Mouse (Mus musculus) intestine, postnatal 0 days (tissue): Measurements from ENCODE around the gene Klc4. TPM values are rescaled to one million over a fixed set of nuclear protein-coding genes. Genes with fewer than 3 reads are reported as not detected.
A peak's percentile ranks its signal among the peaks of the same experiment; 100 is the strongest.

Experiments used
- ATAC-seq: fragments of 200-750 bp; cut with Nextera tagmentation; 2 replicates; pipeline ENCODE4 v1.8.0; 2017; ENCODE audit warnings: mild to moderate bottlenecking, moderate TSS enrichment, moderate library complexity
- H3K27ac ChIP-seq: fragments of 300-500 bp; sonication (generic); 2 replicates; pipeline ENCODE4 v1.5.1; 2014; ENCODE audit warnings: mild to moderate bottlenecking, low read depth, low read length, moderate library complexity
- H3K27me3 ChIP-seq: fragments of 300-500 bp; sonication (generic); replicated peaks from 2 replicates; pipeline ENCODE4 v1.6.1; 2014; ENCODE audit warnings: low read length, mixed read lengths; ENCODE audit not compliant: control insufficient read depth, insufficient read depth
- H3K36me3 ChIP-seq: fragments of 300-500 bp; sonication (generic); 2 replicates; pipeline ENCODE4 v1.6.1; 2014; ENCODE audit warnings: mild to moderate bottlenecking, moderate library complexity; ENCODE audit not compliant: control insufficient read depth, insufficient read depth
- H3K4me1 ChIP-seq: fragments of 300-500 bp; sonication (generic); replicated peaks from 2 replicates; pipeline ENCODE4 v1.6.1; 2014; ENCODE audit warnings: antibody characterized with exemption, low read length, mixed read lengths; ENCODE audit not compliant: control insufficient read depth, insufficient read depth
- H3K4me2 ChIP-seq: fragments of 300-500 bp; sonication (generic); replicated peaks from 2 replicates; pipeline ENCODE4 v1.6.1; 2014; ENCODE audit warnings: low read depth, mild to moderate bottlenecking, moderate library complexity
- H3K4me3 ChIP-seq: fragments of 300-500 bp; sonication (generic); 2 replicates; pipeline ENCODE4 v1.5.1; 2014; ENCODE audit warnings: low read depth, low read length
- H3K9ac ChIP-seq: fragments of 300-500 bp; sonication (generic); 2 replicates; pipeline ENCODE4 v1.6.1; 2014; ENCODE audit warnings: mild to moderate bottlenecking, low read depth, low read length
- H3K9me3 ChIP-seq: fragments of 300-500 bp; sonication (generic); 2 replicates; pipeline ENCODE4 v1.6.1; 2016; ENCODE audit warnings: mixed run types; ENCODE audit not compliant: control insufficient read depth
- CTCF ChIP-seq: sonication (generic); IDR thresholded peaks from 2 replicates; pipeline ENCODE4 v1.5.1; 2016; ENCODE audit warnings: low read depth, mild to moderate bottlenecking, control low read depth, antibody characterized with exemption, moderate library complexity
- WGBS: fragments of 180-500 bp; shearing (Covaris S2); extraction: QIAGEN DNeasy Blood & Tissue Kit; methylation state at CpG from one replicate; pipeline ENCODE4 v1.1.7; 2014; 5-methylcytosine and 5-hydroxymethylcytosine counted together
- polyA plus RNA-seq: library from polyadenylated mRNA; unstranded; fragments of >200 nt; fragmentation: Nextera tagmentation; extraction: Ambion mirVana; gene quantifications from 2 replicates; pipeline ENCODE4 v1.2.1, GENCODE M21; 2015

Klc4 gene
- polyA plus RNA-seq, 1 experiment from 2014 or later: 107 TPM

GRCm38 (mm10) chr17:46611316-46611715 lies 34.5 kb downstream of the Klc4 start:
- WGBS: 89% methylated on average over 6 of the region's 6 CpGs
- Histone ChIP-seq H3K4me2 (no peak overlapping the region), H3K9ac (no peak overlapping the region), H3K9me3 (no peaks in the 10 kb centered on the region), H3K27me3 (no peaks in the 10 kb centered on the region), H3K4me1 (peaks cover 6% of the 10 kb centered on the region; the same call in 1 of the 2 replicates), H3K27ac (no peak overlapping the region), H3K36me3 (no peaks in the 10 kb centered on the region), H3K4me3 (no peak overlapping the region)
- TF ChIP-seq CTCF: no peak
- no peak for ATAC-seq

GRCm38 (mm10) chr17:46609721-46610514 lies 35.9 kb downstream of the Klc4 start:
- Histone ChIP-seq H3K4me3 (peak overlapping the region; percentile 17; the same call in 1 of the 2 replicates), H3K27me3 (no peaks in the 10 kb centered on the region), H3K9ac (no peak overlapping the region), H3K9me3 (no peaks in the 10 kb centered on the region), H3K27ac (no peak overlapping the region; the same call in 1 of the 2 replicates), H3K4me1 (peaks cover 6% of the 10 kb centered on the region; the same call in 1 of the 2 replicates), H3K36me3 (no peaks in the 10 kb centered on the region), H3K4me2 (peak overlapping the region; percentile 57)
- ATAC-seq: peak; percentile 34
- 37% methylated on average over 15 of the region's 15 CpGs for WGBS
- TF ChIP-seq CTCF: no peak

GRCm38 (mm10) chr17:46605987-46606386 lies 39.8 kb downstream of the Klc4 start:
- H3K36me3 ChIP-seq: no peaks in the 10 kb centered on the region
- no peak overlapping the region for H3K27ac ChIP-seq
- ATAC-seq: no peak
- no peaks in the 10 kb centered on the region for H3K27me3 ChIP-seq
- H3K9ac ChIP-seq: no peak overlapping the region
- no peak overlapping the region for H3K4me2 ChIP-seq
- TF ChIP-seq CTCF: no peak
- H3K4me3 ChIP-seq: no peak overlapping the region
- H3K9me3 ChIP-seq: no peaks in the 10 kb centered on the region
- H3K4me1 ChIP-seq: peaks cover 3% of the 10 kb centered on the region; the same call in 1 of the 2 replicates
- 87% methylated on average over 12 of the region's 12 CpGs for WGBS

GRCm38 (mm10) chr17:46605126-46605525 lies 40.7 kb downstream of the Klc4 start:
- TF ChIP-seq CTCF: no peak
- H3K27ac ChIP-seq: no peak overlapping the region
- WGBS: 74% methylated on average over 5 of the region's 5 CpGs
- H3K36me3 ChIP-seq: no peaks in the 10 kb centered on the region
- no peak overlapping the region for H3K4me3 ChIP-seq
- peaks cover 3% of the 10 kb centered on the region; the same call in 1 of the 2 replicates for H3K4me1 ChIP-seq
- H3K27me3 ChIP-seq: no peaks in the 10 kb centered on the region
- no peak for ATAC-seq
- no peaks in the 10 kb centered on the region for H3K9me3 ChIP-seq
- H3K9ac ChIP-seq: no peak overlapping the region
- no peak overlapping the region for H3K4me2 ChIP-seq

- Histone ChIP-seq H3K36me3 (no peaks in the 10 kb centered on the region), H3K9me3 (no peaks in the 10 kb centered on the region), H3K4me1 (no peaks in the 10 kb centered on the region), H3K4me2 (no peak overlapping the region), H3K27me3 (no peaks in the 10 kb centered on the region), H3K27ac (no peak overlapping the region), H3K9ac (no peak overlapping the region), H3K4me3 (no peak overlapping the region)
- 0 out of 2 replicates have a peak, but pooled peaks have one; percentile 12 for TF ChIP-seq CTCF
- no peak for ATAC-seq
- 88% methylated on average over 4 of the region's 4 CpGs for WGBS
These were observed 42.6 kb downstream of the Klc4 start for GRCm38 (mm10) chr17:46603229-46603628.

GRCm38 (mm10) chr17:46602212-46602611 lies 43.6 kb downstream of the Klc4 start:
- H3K9me3 ChIP-seq: no peaks in the 10 kb centered on the region
- TF ChIP-seq CTCF: no peak
- 60% methylated on average over 9 of the region's 9 CpGs for WGBS
- no peak overlapping the region for H3K4me3 ChIP-seq
- H3K9ac ChIP-seq: no peak overlapping the region
- H3K4me1 ChIP-seq: no peaks in the 10 kb centered on the region
- H3K27ac ChIP-seq: no peak overlapping the region
- no peak; the same call in 1 of the 2 replicates for ATAC-seq
- no peaks in the 10 kb centered on the region for H3K27me3 ChIP-seq
- H3K4me2 ChIP-seq: no peak overlapping the region
- H3K36me3 ChIP-seq: no peaks in the 10 kb centered on the region
